Mouse (Mus musculus): Measurements from ENCODE around the gene Ttyh2. TPM values are rescaled to one million over a fixed set of nuclear protein-coding genes. Genes with fewer than 3 reads are reported as not detected.

Gene Ttyh2
- polyA plus RNA-seq, 1 experiment from 2014 or later: 41.1 TPM

GRCm38 (mm10) chr11:114686221-114686959 lies 11.2 kb downstream of the Ttyh2 start:
- Histone ChIP-seq H3K27me3 (replicated peaks; ENCODE audit: control insufficient read depth, insufficient read depth, low read length) (no peaks in the 10 kb centered on the region), H3K4me2 (ENCODE audit: low read depth, low read length) (no peak overlapping the region), H3K9ac (ENCODE audit: low read depth, low read length) (no peak overlapping the region), H3K4me1 (ENCODE audit: control insufficient read depth, insufficient read depth, low read length) (peaks cover 12% of the 10 kb centered on the region), H3K4me3 (ENCODE audit: low read depth, low read length) (no peak overlapping the region), H3K9me3 (ENCODE audit: control insufficient read depth, low read length) (no peaks in the 10 kb centered on the region), H3K36me3 (ENCODE audit: control insufficient read depth, insufficient read depth, low read length) (0 out of 2 replicates have a peak, but pooled peaks cover 6% of the 10 kb centered on the region), H3K27ac (replicated peaks; ENCODE audit: low read depth, low read length) (no peak overlapping the region)
- DNase-seq (ENCODE audit: low spot score) (no peak), ATAC-seq (ENCODE audit: low read depth) (no peak)
- 87% methylated on average over 16 of the region's 16 CpGs for WGBS

DNA sequence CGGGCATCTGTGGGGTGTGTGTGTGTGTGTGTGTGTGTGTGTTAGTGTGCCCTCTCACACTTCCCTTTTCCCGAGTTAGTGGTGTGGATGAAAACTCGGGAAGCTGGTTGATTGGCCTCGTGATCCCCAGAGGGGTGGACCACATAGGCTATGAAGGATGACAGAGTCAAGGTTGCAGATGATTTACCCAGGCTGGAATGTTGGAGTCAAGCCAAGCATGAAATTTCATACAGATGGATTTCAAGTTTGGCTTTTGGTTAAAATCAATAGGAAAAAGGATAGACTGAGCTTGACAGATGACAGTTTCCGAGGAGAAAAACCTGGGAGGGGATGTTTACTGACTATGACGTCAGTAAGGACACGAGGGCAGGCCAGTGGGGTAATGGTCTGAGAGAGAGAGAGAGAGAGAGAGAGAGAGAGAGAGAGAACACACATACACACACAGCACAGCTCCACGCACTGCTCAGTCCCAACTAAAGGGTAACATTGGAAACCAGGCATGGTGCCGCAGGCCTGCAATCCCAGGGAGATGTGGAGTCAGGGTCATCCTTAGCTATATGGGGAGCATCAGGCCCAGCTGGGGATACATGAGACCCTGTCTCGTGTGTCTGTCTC lies 12.4 kb downstream of the Ttyh2 start:
- H3K36me3 ChIP-seq (ENCODE audit: control insufficient read depth, insufficient read depth, low read length): 0 out of 2 replicates have a peak, but pooled peaks cover 6% of the 10 kb centered on the region
- H3K4me1 ChIP-seq (ENCODE audit: control insufficient read depth, insufficient read depth, low read length): peaks cover 12% of the 10 kb centered on the region
- no peaks in the 10 kb centered on the region for H3K27me3 ChIP-seq (replicated peaks; ENCODE audit: control insufficient read depth, insufficient read depth, low read length)
- H3K27ac ChIP-seq (replicated peaks; ENCODE audit: low read depth, low read length): peak overlapping the region; percentile 84
- H3K4me2 ChIP-seq (ENCODE audit: low read depth, low read length): no peak overlapping the region
- 20% methylated on average over 10 of the region's 10 CpGs for WGBS
- DNase-seq (ENCODE audit: low spot score) (peak; percentile 90), ATAC-seq (ENCODE audit: low read depth) (peak; percentile 35; the same call in 1 of the 2 replicates)
- H3K9me3 ChIP-seq (ENCODE audit: control insufficient read depth, low read length): no peaks in the 10 kb centered on the region
- H3K4me3 ChIP-seq (ENCODE audit: low read depth, low read length): no peak overlapping the region
- 0 out of 2 replicates have a peak overlapping the region, but pooled peaks have one; percentile 35 for H3K9ac ChIP-seq (ENCODE audit: low read depth, low read length)

GRCm38 (mm10) chr11:114688729-114689128 lies 13.5 kb downstream of the Ttyh2 start:
- Histone ChIP-seq H3K36me3 (ENCODE audit: control insufficient read depth, insufficient read depth, low read length) (0 out of 2 replicates have a peak, but pooled peaks cover 6% of the 10 kb centered on the region), H3K27ac (replicated peaks; ENCODE audit: low read depth, low read length) (no peak overlapping the region), H3K9me3 (ENCODE audit: control insufficient read depth, low read length) (no peaks in the 10 kb centered on the region), H3K4me2 (ENCODE audit: low read depth, low read length) (no peak overlapping the region), H3K27me3 (replicated peaks; ENCODE audit: control insufficient read depth, insufficient read depth, low read length) (no peaks in the 10 kb centered on the region), H3K4me1 (ENCODE audit: control insufficient read depth, insufficient read depth, low read length) (peaks cover 12% of the 10 kb centered on the region), H3K9ac (ENCODE audit: low read depth, low read length) (no peak overlapping the region), H3K4me3 (ENCODE audit: low read depth, low read length) (no peak overlapping the region)
- ATAC-seq (ENCODE audit: low read depth) (no peak), DNase-seq (ENCODE audit: low spot score) (no peak)
- WGBS: 89% methylated on average over 2 of the region's 3 CpGs

GRCm38 (mm10) chr11:114690192-114690591 lies 15.0 kb downstream of the Ttyh2 start:
- Histone ChIP-seq H3K4me2 (ENCODE audit: low read depth, low read length) (no peak overlapping the region), H3K4me1 (ENCODE audit: control insufficient read depth, insufficient read depth, low read length) (peaks cover 8% of the 10 kb centered on the region), H3K4me3 (ENCODE audit: low read depth, low read length) (no peak overlapping the region), H3K36me3 (ENCODE audit: control insufficient read depth, insufficient read depth, low read length) (0 out of 2 replicates have a peak, but pooled peaks cover 6% of the 10 kb centered on the region), H3K27ac (replicated peaks; ENCODE audit: low read depth, low read length) (no peak overlapping the region), H3K27me3 (replicated peaks; ENCODE audit: control insufficient read depth, insufficient read depth, low read length) (no peaks in the 10 kb centered on the region), H3K9me3 (ENCODE audit: control insufficient read depth, low read length) (no peaks in the 10 kb centered on the region), H3K9ac (ENCODE audit: low read depth, low read length) (no peak overlapping the region)
- WGBS: 91% methylated on average over 15 of the region's 15 CpGs
- no peak for DNase-seq (ENCODE audit: low spot score)
- ATAC-seq (ENCODE audit: low read depth): no peak

DNA sequence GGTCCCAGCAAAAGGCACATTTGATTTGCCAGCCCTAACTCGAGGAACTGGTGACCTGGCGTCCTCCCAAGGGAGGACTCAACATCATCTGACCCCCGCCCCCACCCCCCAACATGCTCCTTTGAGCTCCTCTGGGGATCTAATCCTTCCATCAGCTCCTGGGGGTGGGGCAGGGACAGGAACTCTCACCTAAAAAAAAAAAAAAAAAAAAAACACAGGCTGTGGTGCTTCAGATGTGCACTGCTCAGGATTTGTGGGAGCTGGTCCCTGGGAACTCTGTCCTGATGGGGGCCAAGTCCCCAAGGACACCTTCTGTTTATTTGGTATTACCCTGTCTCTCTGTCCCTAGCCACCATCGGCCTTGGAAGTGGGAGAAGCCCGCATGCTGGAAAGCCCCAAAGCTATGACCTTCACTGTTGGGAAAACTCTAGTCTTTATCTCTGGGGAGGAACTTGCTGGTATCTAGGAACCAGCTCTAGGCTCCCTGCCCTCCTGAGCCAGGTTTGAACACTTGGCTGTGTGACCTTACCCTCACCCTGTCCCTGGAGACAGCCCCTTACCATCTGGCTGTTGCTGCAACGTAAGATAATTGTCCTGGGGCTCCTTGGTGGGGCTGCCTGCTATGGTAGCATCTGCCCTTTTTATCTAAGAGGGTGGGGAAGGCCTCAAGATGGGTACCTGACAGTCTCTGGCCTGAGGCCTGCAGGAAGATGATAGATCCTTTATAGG lies 16.4 kb downstream of the Ttyh2 start:
- WGBS: 49% methylated on average over 6 of the region's 6 CpGs
- Histone ChIP-seq H3K27me3 (replicated peaks; ENCODE audit: control insufficient read depth, insufficient read depth, low read length) (no peaks in the 10 kb centered on the region), H3K4me3 (ENCODE audit: low read depth, low read length) (no peak overlapping the region), H3K36me3 (ENCODE audit: control insufficient read depth, insufficient read depth, low read length) (peaks cover 12% of the 10 kb centered on the region), H3K4me2 (ENCODE audit: low read depth, low read length) (no peak overlapping the region), H3K27ac (replicated peaks; ENCODE audit: low read depth, low read length) (no peak overlapping the region), H3K9ac (ENCODE audit: low read depth, low read length) (no peak overlapping the region), H3K9me3 (ENCODE audit: control insufficient read depth, low read length) (no peaks in the 10 kb centered on the region), H3K4me1 (ENCODE audit: control insufficient read depth, insufficient read depth, low read length) (peaks cover 7% of the 10 kb centered on the region; the same call in 1 of the 2 replicates)
- DNase-seq (ENCODE audit: low spot score): peak; percentile 44
- ATAC-seq (ENCODE audit: low read depth): peak; percentile 24; the same call in 1 of the 2 replicates

DNA sequence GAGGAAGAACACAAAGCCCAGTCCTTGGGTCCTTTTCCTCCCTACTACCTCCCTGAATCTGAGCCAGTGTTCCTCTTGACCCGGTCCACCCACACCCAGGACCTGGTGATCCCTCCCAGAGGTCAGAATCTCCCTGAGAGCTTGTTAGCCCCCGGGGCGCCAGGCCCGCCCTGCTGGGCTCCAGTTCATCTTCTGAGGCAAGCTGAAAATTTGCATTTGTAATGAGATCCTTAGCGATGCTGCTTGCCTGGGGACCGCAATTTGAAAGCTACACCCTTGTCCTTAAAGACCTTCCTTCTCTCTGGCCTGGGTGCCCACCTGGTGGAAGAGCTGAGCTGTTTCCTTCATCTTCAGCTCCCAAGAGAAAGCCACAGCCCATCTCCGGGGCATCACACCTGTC lies 17.4 kb downstream of the Ttyh2 start:
- peaks cover 19% of the 10 kb centered on the region for H3K36me3 ChIP-seq (ENCODE audit: control insufficient read depth, insufficient read depth, low read length)
- no peak overlapping the region for H3K9ac ChIP-seq (ENCODE audit: low read depth, low read length)
- H3K27ac ChIP-seq (replicated peaks; ENCODE audit: low read depth, low read length): no peak overlapping the region
- H3K4me3 ChIP-seq (ENCODE audit: low read depth, low read length): no peak overlapping the region
- DNase-seq (ENCODE audit: low spot score): no peak
- no peaks in the 10 kb centered on the region for H3K27me3 ChIP-seq (replicated peaks; ENCODE audit: control insufficient read depth, insufficient read depth, low read length)
- no peaks in the 10 kb centered on the region for H3K9me3 ChIP-seq (ENCODE audit: control insufficient read depth, low read length)
- ATAC-seq (ENCODE audit: low read depth): no peak
- H3K4me2 ChIP-seq (ENCODE audit: low read depth, low read length): no peak overlapping the region
- peaks cover 6% of the 10 kb centered on the region; the same call in 1 of the 2 replicates for H3K4me1 ChIP-seq (ENCODE audit: control insufficient read depth, insufficient read depth, low read length)
- 48% methylated on average over 7 of the region's 7 CpGs for WGBS

GRCm38 (mm10) chr11:114693456-114693855 lies 18.2 kb downstream of the Ttyh2 start:
- 91% methylated on average over 6 of the region's 6 CpGs for WGBS
- no peaks in the 10 kb centered on the region for H3K4me1 ChIP-seq (ENCODE audit: control insufficient read depth, insufficient read depth, low read length)
- H3K27me3 ChIP-seq (replicated peaks; ENCODE audit: control insufficient read depth, insufficient read depth, low read length): no peaks in the 10 kb centered on the region
- no peak overlapping the region for H3K9ac ChIP-seq (ENCODE audit: low read depth, low read length)
- DNase-seq (ENCODE audit: low spot score) (no peak), ATAC-seq (ENCODE audit: low read depth) (no peak)
- no peak overlapping the region for H3K27ac ChIP-seq (replicated peaks; ENCODE audit: low read depth, low read length)
- no peak overlapping the region for H3K4me2 ChIP-seq (ENCODE audit: low read depth, low read length)
- H3K36me3 ChIP-seq (ENCODE audit: control insufficient read depth, insufficient read depth, low read length): peaks cover 19% of the 10 kb centered on the region
- no peak overlapping the region for H3K4me3 ChIP-seq (ENCODE audit: low read depth, low read length)
- no peaks in the 10 kb centered on the region for H3K9me3 ChIP-seq (ENCODE audit: control insufficient read depth, low read length)

DNA sequence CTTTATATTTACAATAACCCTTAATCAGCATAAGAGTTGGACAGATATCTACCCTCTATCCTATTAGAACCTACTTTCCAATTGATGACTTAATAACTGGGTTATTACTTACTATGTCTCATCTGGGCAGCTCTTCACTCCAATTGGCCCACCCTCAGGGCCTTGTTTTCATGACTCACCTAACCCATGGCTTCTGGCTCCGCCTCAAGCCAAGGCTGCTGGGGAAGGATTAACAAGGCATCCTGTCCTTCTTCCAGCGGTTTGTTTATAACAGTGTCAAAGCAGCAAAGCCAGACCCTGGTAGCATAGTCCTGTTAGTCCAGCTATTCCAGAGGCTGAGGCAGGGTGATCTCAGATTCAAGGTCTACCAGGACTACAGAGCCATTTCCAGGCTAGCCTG lies 19.2 kb downstream of the Ttyh2 start:
- H3K4me1 ChIP-seq (ENCODE audit: control insufficient read depth, insufficient read depth, low read length): no peaks in the 10 kb centered on the region
- no peak overlapping the region for H3K9ac ChIP-seq (ENCODE audit: low read depth, low read length)
- H3K36me3 ChIP-seq (ENCODE audit: control insufficient read depth, insufficient read depth, low read length): peaks cover 19% of the 10 kb centered on the region
- H3K4me2 ChIP-seq (ENCODE audit: low read depth, low read length): no peak overlapping the region
- no peak overlapping the region for H3K27ac ChIP-seq (replicated peaks; ENCODE audit: low read depth, low read length)
- no peak overlapping the region for H3K4me3 ChIP-seq (ENCODE audit: low read depth, low read length)
- ATAC-seq (ENCODE audit: low read depth) (no peak), DNase-seq (ENCODE audit: low spot score) (no peak)
- no peaks in the 10 kb centered on the region for H3K9me3 ChIP-seq (ENCODE audit: control insufficient read depth, low read length)
- 71% methylated on average over 2 of the region's 2 CpGs for WGBS
- H3K27me3 ChIP-seq (replicated peaks; ENCODE audit: control insufficient read depth, insufficient read depth, low read length): no peaks in the 10 kb centered on the region

Data from embryonic facial prominence, embryonic 14.5 days (tissue).